Mouse (Mus musculus) heart, embryonic 12.5 days (tissue): ENCODE data around the gene Kif14. TPM values are rescaled to one million over a fixed set of nuclear protein-coding genes. Genes with fewer than 3 reads are reported as not detected.

ENCODE experiments used
- ATAC-seq: fragments of 200-750 bp; cut with Nextera tagmentation; 2 replicates; pipeline ENCODE4 v1.8.0; 2017; ENCODE audit warnings: moderate TSS enrichment, moderate library complexity; ENCODE audit not compliant: insufficient number of reproducible peaks, low FRiP score
- H3K27ac ChIP-seq: fragments of 300-500 bp; sonication (generic); 2 replicates; pipeline ENCODE4 v1.5.1; 2016; ENCODE audit warnings: mild to moderate bottlenecking, moderate library complexity; ENCODE audit not compliant: poor library complexity, severe bottlenecking
- H3K27me3 ChIP-seq: fragments of 300-500 bp; sonication (generic); replicated peaks from 2 replicates; pipeline ENCODE4 v1.6.1; 2016; ENCODE audit warnings: mild to moderate bottlenecking, moderate library complexity
- H3K36me3 ChIP-seq: fragments of 300-500 bp; sonication (generic); 2 replicates; pipeline ENCODE4 v1.6.1; 2016; ENCODE audit warnings: mild to moderate bottlenecking, moderate library complexity
- H3K4me1 ChIP-seq: fragments of 300-500 bp; sonication (generic); replicated peaks from 2 replicates; pipeline ENCODE4 v1.6.1; 2016; ENCODE audit warnings: mild to moderate bottlenecking
- H3K4me2 ChIP-seq: fragments of 300-500 bp; sonication (generic); 2 replicates; pipeline ENCODE4 v1.6.1; 2016; ENCODE audit warnings: mild to moderate bottlenecking, moderate library complexity
- H3K4me3 ChIP-seq: fragments of 300-500 bp; sonication (generic); 2 replicates; pipeline ENCODE4 v1.5.1; 2016; ENCODE audit warnings: mild to moderate bottlenecking
- H3K9ac ChIP-seq: fragments of 300-500 bp; sonication (generic); 2 replicates; pipeline ENCODE4 v1.6.1; 2016; ENCODE audit warnings: mild to moderate bottlenecking, moderate library complexity
- H3K9me3 ChIP-seq: fragments of 300-500 bp; sonication (generic); replicated peaks from 2 replicates; pipeline ENCODE4 v1.6.1; 2016; ENCODE audit warnings: mild to moderate bottlenecking, moderate library complexity
- WGBS: fragments of 180-500 bp; shearing (Covaris S2); methylation state at CpG from one replicate; pipeline ENCODE4 v1.1.7; 2016; 5-methylcytosine and 5-hydroxymethylcytosine counted together
- polyA plus RNA-seq: library from polyadenylated mRNA; unstranded; fragments of >200 nt; fragmentation: Nextera tagmentation; extraction: Ambion mirVana; gene quantifications from 2 replicates; pipeline ENCODE4 v1.2.1, GENCODE M21; 2016

Kif14 gene
- polyA plus RNA-seq: 5.7 and 6.8 TPM in 2 replicates

DNA sequence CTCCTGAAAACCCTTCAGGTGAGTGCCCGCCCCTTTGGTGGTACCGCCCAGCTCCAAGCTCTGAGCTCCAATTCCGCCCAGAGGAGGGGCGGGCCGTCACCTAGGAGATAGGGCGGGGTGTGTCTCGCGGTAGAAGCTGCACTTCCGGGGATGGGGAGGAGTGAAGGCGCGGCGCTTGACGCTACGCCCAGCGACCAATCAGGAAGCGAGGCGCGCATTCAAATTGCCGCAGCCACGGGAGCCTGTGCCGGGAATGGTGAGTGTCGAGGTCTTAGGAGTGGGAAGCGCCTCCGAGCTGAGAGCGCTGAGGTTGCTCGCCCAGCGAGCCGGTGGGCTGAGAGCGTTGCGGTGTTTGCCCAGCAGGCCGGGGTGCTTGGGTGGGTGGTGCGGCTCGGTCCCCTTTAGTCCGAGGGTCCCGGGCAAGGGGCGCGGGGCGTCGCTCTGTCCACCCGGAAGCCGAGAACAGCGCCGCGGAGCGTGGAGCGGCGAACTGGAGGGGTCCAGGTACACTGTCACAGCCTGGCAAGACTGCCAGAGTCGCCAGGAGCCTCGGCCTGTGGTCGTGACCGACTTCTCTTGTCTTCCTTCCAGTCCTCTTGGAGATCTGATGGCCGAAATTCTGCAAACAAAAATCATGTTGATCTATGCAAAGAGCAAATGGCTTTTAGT is at the start of gene Kif14:
TSS of gene Kif14 (plus strand) at position 201 of the 669 bp plus-strand sequence.
- peaks cover 11% of the 10 kb centered on the region for H3K4me1 ChIP-seq
- H3K36me3 ChIP-seq: peaks cover 23% of the 10 kb centered on the region
- WGBS: under 1% methylated on average over 52 of the region's 52 CpGs
- peak within 1 kb of the TSS; percentile 85 for H3K9ac ChIP-seq
- H3K27me3 ChIP-seq: no peaks in the 10 kb centered on the region
- no peaks in the 10 kb centered on the region for H3K9me3 ChIP-seq
- peak within 1 kb of the TSS; percentile 99 for H3K4me2 ChIP-seq
- no peak within 1 kb of the TSS for H3K27ac ChIP-seq
- peak within 1 kb of the TSS; percentile 95 for H3K4me3 ChIP-seq
- ATAC-seq: peak; percentile 100

DNA sequence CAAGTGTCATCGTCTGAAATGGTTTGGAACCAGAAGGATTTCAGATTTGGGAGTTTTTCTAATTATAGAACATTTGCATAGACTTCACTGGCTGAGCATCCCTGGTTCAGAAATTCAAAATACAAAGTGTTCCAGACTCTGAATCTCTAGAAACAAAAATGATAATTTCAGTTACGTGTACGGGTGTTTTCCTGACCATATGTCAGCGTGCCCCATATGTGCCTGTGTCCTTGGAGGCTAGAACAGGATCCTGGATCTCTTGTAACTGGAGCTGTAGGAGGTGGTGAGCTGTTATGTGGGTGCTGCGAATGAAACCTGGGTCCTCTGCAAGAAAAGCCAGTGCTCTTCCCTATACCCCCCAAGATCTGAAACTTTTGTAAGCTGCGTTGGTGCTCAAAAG is 47.8 kb upstream of the Kif14 start:
- Histone ChIP-seq H3K9ac (no peak overlapping the region), H3K36me3 (peaks cover 32% of the 10 kb centered on the region), H3K27ac (no peak overlapping the region), H3K4me1 (peaks cover 8% of the 10 kb centered on the region; the same call in 1 of the 2 replicates), H3K4me2 (no peak overlapping the region), H3K9me3 (no peaks in the 10 kb centered on the region; the same call in 1 of the 2 replicates), H3K4me3 (no peak overlapping the region), H3K27me3 (no peaks in the 10 kb centered on the region)
- 88% methylated on average over 6 of the region's 6 CpGs for WGBS
- ATAC-seq: no peak

DNA sequence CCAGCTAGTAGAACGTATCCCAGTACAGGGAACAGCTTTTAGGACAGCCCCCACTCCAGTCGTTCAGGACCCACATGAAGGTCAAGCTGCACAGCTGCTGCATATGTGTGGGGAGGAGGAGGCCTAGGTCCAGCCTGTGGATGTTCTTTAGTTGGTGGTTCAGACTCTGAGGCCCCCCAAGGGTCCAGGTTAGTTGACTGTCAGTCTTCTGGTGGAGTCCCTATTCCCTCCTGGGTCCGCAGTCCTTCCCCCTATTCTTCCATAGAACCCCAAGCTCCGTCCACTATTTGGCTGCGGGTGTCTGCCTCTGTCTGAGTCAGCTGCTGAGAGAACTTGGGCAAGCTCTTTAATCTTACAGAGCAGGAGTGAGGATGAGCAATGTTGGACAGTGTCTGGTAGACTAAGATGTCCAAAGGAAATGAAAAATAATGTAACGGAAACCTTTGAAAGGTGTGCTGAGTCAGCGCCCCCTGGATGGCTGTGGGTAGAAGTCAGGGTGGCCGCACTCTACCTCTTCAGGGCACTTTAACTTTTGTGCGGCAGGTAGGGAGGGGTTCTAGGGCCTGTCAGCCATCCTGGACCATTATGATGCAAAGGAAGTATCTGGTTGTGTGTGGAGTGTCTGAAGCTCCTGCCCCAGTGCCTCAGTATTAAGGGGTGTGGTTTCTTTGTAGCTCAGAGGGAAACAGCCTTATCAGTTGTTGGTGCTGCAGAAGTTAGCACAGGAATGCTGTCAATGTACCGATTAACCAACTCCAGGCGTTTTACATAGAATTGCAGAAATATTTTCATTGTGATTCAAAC is 38.8 kb upstream of the Kif14 start:
- H3K27me3 ChIP-seq: no peaks in the 10 kb centered on the region
- WGBS: 62% methylated on average over 11 of the region's 11 CpGs
- H3K4me3 ChIP-seq: no peak overlapping the region
- H3K4me2 ChIP-seq: no peak overlapping the region
- H3K4me1 ChIP-seq: peaks cover 9% of the 10 kb centered on the region
- H3K9ac ChIP-seq: no peak overlapping the region
- peaks cover 10% of the 10 kb centered on the region; the same call in 1 of the 2 replicates for H3K36me3 ChIP-seq
- ATAC-seq: peak; percentile 80
- H3K27ac ChIP-seq: no peak overlapping the region
- H3K9me3 ChIP-seq: no peaks in the 10 kb centered on the region

DNA sequence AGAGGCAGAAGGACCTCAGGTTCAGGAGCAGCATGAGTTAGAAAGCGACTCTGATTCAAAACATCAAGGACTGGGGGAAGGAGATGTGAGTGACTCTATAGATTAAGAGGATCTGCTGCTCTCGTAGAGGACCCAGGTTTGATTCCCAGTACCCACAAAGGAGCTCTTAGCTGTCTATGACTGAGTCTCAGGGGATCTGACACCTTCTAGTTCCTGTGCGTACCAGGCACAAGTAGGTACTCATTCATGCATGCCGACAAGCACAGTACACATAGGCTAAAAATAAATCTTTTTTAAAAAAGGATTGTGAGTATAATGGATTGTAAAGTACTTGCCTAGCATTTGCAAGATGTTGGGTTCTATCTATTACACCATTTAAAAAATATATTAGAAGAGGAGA is 37.2 kb upstream of the Kif14 start:
- no peak for ATAC-seq
- Histone ChIP-seq H3K4me2 (no peak overlapping the region), H3K4me3 (no peak overlapping the region), H3K4me1 (peaks cover 9% of the 10 kb centered on the region), H3K36me3 (peaks cover 12% of the 10 kb centered on the region), H3K27me3 (no peaks in the 10 kb centered on the region), H3K9ac (no peak overlapping the region), H3K9me3 (no peaks in the 10 kb centered on the region), H3K27ac (no peak overlapping the region)
- WGBS: 74% methylated on average over 4 of the region's 4 CpGs

DNA sequence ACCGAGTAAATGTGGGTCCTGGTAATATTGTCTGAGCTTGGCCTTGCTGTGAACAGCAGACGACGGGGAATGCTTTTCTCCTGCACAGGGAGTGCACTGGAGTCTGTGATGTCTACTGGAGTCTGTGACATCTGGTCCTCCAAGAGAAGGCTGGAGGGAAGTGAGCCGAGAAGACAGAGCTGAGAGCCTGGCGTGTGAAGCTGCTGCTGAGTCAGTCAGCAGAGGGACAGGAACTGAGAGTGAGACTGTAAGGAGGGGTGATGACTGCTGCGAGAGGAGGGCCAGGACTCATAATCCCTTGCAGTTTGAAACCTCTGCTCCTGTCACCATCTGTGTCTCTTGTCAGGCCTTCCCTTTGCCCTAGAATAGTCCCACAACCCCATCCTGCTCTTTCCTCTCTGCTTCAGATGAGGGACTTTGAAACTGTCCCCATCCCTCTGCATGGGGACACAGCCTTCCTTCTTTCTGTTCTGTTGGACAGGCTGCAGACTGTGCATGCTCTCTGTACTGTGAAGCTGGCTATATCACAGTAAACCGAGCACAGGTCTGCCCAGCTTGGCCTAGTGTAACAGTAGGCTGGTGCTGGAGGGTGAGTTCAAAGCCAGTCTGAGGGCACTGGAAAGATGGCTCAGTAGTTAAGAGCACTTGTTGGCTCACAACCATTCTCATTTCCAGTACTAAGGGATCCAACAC is 35.9 kb upstream of the Kif14 start:
- H3K4me3 ChIP-seq: no peak overlapping the region
- peaks cover 14% of the 10 kb centered on the region for H3K36me3 ChIP-seq
- no peak overlapping the region for H3K27ac ChIP-seq
- H3K27me3 ChIP-seq: no peaks in the 10 kb centered on the region
- 58% methylated on average over 7 of the region's 7 CpGs for WGBS
- ATAC-seq: no peak
- no peak overlapping the region for H3K9ac ChIP-seq
- no peaks in the 10 kb centered on the region for H3K9me3 ChIP-seq
- no peak overlapping the region for H3K4me2 ChIP-seq
- H3K4me1 ChIP-seq: peaks cover 9% of the 10 kb centered on the region

DNA sequence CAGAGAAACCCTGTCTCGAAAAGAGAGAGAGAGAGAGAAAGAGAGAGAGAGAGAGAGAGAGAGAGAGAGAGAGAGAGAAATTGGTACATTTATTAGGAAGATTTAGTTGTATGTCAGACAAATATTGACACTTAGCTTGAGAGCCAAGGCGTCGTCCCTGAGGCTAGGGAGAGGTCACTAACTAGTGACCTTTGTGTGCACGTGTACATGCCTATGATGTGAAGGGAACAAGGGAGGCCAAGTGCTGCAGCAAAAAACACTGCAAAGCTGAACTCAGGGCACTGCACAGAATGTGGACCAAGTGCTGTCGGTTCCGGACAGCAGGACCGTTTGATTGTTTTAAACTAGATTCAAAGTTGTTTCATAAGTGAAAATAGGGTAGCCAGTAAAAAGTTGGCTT is 25.4 kb upstream of the Kif14 start:
- Histone ChIP-seq H3K4me3 (no peak overlapping the region), H3K9ac (no peak overlapping the region), H3K36me3 (peaks cover 19% of the 10 kb centered on the region), H3K4me2 (no peak overlapping the region), H3K4me1 (0 out of 2 replicates have a peak, but pooled peaks cover 5% of the 10 kb centered on the region), H3K27me3 (no peaks in the 10 kb centered on the region), H3K9me3 (no peaks in the 10 kb centered on the region), H3K27ac (no peak overlapping the region)
- no peak for ATAC-seq
- whole genome bisulfite sequencing: 84% methylated on average over 7 of the region's 7 CpGs

DNA sequence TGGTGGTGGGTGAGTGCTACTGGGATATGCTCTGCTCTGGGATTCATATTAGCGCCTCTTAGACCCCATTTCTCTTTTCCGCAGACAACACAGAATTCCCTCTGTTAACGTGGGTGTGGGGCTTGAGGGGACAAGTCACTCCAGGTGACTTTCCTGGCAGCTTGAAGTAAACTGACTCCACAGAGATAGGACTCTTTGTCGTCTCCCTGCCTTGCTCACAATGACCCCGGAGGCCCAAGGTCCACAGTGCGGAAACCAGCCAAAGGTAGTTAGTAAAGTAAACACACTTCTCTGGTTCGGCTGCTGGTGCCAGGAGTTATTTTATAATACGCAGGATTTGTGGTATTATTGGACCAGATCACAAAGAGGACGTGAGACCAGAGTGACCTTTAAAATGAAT is 23.3 kb upstream of the Kif14 start:
- H3K4me1 ChIP-seq: 0 out of 2 replicates have a peak, but pooled peaks cover 5% of the 10 kb centered on the region
- H3K9me3 ChIP-seq: no peaks in the 10 kb centered on the region
- H3K4me2 ChIP-seq: no peak overlapping the region
- H3K4me3 ChIP-seq: no peak overlapping the region
- H3K27ac ChIP-seq: no peak overlapping the region
- ATAC-seq: no peak
- H3K9ac ChIP-seq: no peak overlapping the region
- 66% methylated on average over 9 of the region's 9 CpGs for WGBS
- H3K36me3 ChIP-seq: peaks cover 10% of the 10 kb centered on the region
- no peaks in the 10 kb centered on the region for H3K27me3 ChIP-seq

DNA sequence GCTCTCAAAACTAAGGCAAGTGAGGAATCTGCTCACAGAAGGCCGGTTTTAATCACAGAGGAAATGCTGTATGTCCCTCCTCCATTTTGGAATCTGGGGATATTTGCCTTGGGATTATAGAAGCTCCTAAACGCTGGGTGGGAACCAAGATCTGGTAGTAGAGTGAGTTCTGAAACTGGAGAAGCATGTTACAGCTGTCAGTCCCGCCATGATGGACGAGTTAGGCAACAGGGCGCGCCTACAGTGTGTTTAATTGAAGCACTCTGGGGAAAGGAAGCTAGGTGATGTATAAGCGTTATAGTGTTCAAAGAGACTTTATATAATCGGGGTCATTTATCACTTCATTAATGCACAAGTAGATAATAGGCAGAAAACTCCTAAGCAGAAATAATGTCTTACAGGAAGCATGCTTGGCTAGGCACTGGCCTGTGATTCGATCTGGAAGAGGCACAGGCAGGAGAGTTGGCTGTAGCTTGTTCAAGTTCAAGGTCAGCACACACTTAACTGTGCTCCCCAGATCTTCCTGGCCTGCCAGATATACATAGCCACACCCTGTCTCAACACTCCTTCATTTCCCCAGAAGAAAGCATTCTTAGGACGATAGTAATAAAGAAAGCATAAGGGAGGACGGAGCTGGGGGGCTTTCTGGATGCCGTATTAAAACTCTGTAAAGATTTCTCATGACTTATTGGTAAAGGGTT is 21.4 kb upstream of the Kif14 start:
- no peak overlapping the region for H3K4me3 ChIP-seq
- no peaks in the 10 kb centered on the region for H3K9me3 ChIP-seq
- ATAC-seq: no peak
- H3K36me3 ChIP-seq: peaks cover 8% of the 10 kb centered on the region
- no peak overlapping the region for H3K4me2 ChIP-seq
- no peak overlapping the region for H3K27ac ChIP-seq
- no peaks in the 10 kb centered on the region for H3K27me3 ChIP-seq
- H3K4me1 ChIP-seq: 0 out of 2 replicates have a peak, but pooled peaks cover 5% of the 10 kb centered on the region
- H3K9ac ChIP-seq: no peak overlapping the region
- WGBS: 81% methylated on average over 12 of the region's 12 CpGs

DNA sequence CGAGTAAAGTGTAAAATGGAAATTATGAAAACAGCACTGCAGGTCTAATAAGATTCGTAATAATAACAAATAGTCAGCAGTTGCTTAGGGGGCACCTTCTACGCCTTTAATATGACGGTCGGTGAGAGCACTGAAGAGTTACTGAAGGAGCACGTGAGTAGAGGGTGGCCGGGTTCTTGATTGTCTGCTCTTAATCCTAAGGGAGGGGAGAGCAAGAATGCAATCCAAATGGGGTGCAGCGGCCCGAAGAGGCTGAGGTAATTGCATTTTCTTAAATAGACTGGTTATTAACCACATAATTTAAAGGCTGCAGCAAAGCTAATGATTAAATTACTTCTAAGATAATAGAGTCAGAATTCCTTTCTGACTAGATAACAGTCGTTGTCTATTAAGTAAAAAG is 19.2 kb upstream of the Kif14 start:
- H3K27ac ChIP-seq: no peak overlapping the region
- H3K27me3 ChIP-seq: no peaks in the 10 kb centered on the region
- no peak overlapping the region for H3K4me2 ChIP-seq
- WGBS: 84% methylated on average over 10 of the region's 10 CpGs
- no peak for ATAC-seq
- no peaks in the 10 kb centered on the region for H3K36me3 ChIP-seq
- no peaks in the 10 kb centered on the region for H3K9me3 ChIP-seq
- H3K9ac ChIP-seq: no peak overlapping the region
- H3K4me1 ChIP-seq: 0 out of 2 replicates have a peak, but pooled peaks cover 5% of the 10 kb centered on the region
- no peak overlapping the region for H3K4me3 ChIP-seq

DNA sequence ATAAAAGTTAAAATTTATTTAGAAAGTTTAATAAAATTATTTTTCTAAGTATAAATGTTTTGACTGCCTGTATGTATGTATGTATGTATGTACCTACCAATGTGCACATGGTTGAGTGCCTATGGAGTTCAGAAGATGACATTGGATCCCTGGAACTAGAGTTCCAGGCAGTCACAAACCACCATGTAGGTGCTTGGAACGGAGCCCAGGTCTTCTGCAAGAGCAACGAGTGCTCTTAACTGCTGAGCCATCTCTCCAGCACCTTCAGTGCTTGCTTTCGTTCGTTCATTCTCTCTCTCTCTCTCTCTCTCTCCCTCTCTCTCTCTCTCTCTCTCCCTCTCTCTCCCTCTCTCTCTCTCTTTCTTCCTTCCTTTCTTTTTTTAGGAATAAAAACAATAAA is 18.8 kb upstream of the Kif14 start:
- Histone ChIP-seq H3K4me3 (no peak overlapping the region), H3K4me2 (no peak overlapping the region), H3K27me3 (no peaks in the 10 kb centered on the region), H3K4me1 (0 out of 2 replicates have a peak, but pooled peaks cover 5% of the 10 kb centered on the region), H3K9ac (no peak overlapping the region), H3K27ac (no peak overlapping the region), H3K36me3 (no peaks in the 10 kb centered on the region), H3K9me3 (no peaks in the 10 kb centered on the region)
- no peak for ATAC-seq
- 65% methylated on average over 4 of the region's 4 CpGs for WGBS
